ENCODE assay signal across 24 mouse cellular contexts in genomic region chr6:34751625-34752024, GRCm38 (mm10).
"Had no signal": no experiment of that assay in that cellular context is flagged by ENCODE, and none has a peak within 500 bp of the region (broad histone marks: within the 10 kb centered on the region; RNA-seq: fewer than 3 reads in every experiment).

No protein-coding gene starts in this region.

- H3K9ac ChIP-seq: heart, embryonic 12.5 days; hindbrain, embryonic 12.5 days; hindbrain, embryonic 14.5 days; intestine, embryonic 15.5 days; limb, embryonic 12.5 days; liver, embryonic 13.5 days; liver, embryonic 15.5 days had no signal

- H3K4me2 ChIP-seq: heart, embryonic 12.5 days; hindbrain, embryonic 12.5 days; hindbrain, embryonic 14.5 days; intestine, embryonic 15.5 days; limb, embryonic 12.5 days; liver, embryonic 13.5 days; liver, embryonic 15.5 days had no signal

- H3K27ac ChIP-seq: hindbrain, embryonic 10.5 days; hindbrain, embryonic 12.5 days; hindbrain, embryonic 14.5 days; intestine, embryonic 15.5 days; layer of hippocampus, adult 2 months; left cerebral cortex, adult 2 months; limb, embryonic 10.5 days; limb, embryonic 12.5 days; liver, embryonic 13.5 days; liver, embryonic 15.5 days had no signal

- ATAC-seq: hindbrain, embryonic 16.5 days; inflammation-experienced regulatory T-cells, adult 6 months; intestine, embryonic 15.5 days; intestine, postnatal 0 days had no signal

- H3K9me3 ChIP-seq: heart, embryonic 12.5 days; hindbrain, embryonic 10.5 days; hindbrain, embryonic 12.5 days; intestine, embryonic 15.5 days; limb, embryonic 10.5 days; limb, embryonic 12.5 days; liver, embryonic 13.5 days; liver, embryonic 15.5 days had no signal

- DNase-seq: gastrocnemius, postnatal 10 days; gastrocnemius, postnatal 25 days; heart, adult 2 months; heart, postnatal 10 days; heart, postnatal 4 days; kidney, adult 18-20 months; kidney, adult 8-10 months; kidney, postnatal 10 days; kidney, postnatal 25 days; kidney, postnatal 4 days; liver, embryonic 13.5 days had no signal

- H3K4me3 ChIP-seq: heart, adult 2 months; heart, embryonic 12.5 days; hindbrain, embryonic 10.5 days; hindbrain, embryonic 12.5 days; intestine, embryonic 15.5 days; layer of hippocampus, adult 2 months; left cerebral cortex, adult 2 months; limb, embryonic 10.5 days; limb, embryonic 12.5 days; liver, embryonic 13.5 days; liver, embryonic 15.5 days had no signal

- H3K36me3 ChIP-seq: intestine, embryonic 15.5 days had no signal

- H3K27me3 ChIP-seq: heart, embryonic 12.5 days; hindbrain, embryonic 12.5 days; intestine, embryonic 15.5 days; limb, embryonic 12.5 days; liver, embryonic 13.5 days; liver, embryonic 15.5 days had no signal

- H3K4me1 ChIP-seq: hindbrain, embryonic 10.5 days; hindbrain, embryonic 12.5 days; intestine, embryonic 15.5 days; limb, embryonic 10.5 days; liver, embryonic 13.5 days had no signal
